8 mouse cellular contexts compared by ENCODE assay signal in the genomic region with DNA sequence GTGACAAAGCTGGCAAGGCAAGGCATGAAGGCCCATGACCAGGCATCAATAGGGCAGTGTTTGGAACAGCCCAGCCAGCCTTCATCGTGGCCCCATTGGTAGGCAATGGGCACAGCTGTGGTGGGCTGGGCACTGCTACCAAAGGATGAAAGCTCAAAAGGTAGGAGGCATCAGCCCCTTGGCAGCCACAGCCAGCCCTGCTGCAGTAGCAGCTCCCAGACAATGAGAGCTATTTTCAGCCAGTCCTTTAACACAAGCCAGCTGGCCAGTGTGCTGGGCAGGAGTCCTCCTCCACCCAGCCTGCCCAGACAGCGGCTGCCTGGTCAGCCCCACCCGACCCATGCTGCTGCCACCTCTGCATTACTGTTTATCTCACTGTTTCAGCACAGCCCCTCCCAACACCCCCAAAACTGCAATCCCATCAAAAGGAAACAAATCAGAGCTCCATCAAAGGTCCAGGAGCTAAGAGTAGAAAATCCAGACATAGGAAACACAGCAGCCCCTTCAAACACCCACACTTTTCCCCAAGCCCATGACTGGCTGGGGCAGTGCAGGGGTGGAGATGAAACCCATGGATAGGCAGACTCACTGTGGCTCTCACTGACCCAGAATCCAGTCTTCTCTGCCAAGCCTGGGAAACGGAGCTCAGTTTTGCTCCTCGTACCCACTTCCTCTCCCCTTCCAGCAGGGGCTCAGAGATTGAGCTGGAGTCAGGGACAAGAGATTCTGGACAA. TPM values are rescaled to one million over a fixed set of nuclear protein-coding genes. Genes with fewer than 3 reads are reported as not detected.
A peak's percentile ranks its signal among the peaks of the same experiment; 100 is the strongest.
DNase-seq lines count a peak whose midpoint lies in the region; ATAC-seq and TF ChIP-seq lines count a peak whose summit lies in the region.

No protein-coding gene starts in this region.

- TF ChIP-seq EP300 in heart, postnatal 0 days (IDR thresholded peaks at IDR 0.05; ENCODE audit: low read depth) = no peak

- no peak for TF ChIP-seq CTCF in kidney, postnatal 0 days (IDR thresholded peaks at IDR 0.05; ENCODE audit: low read depth)
- no peak; the same call in 1 of the 2 replicates for TF ChIP-seq CTCF in heart, postnatal 0 days (IDR thresholded peaks at IDR 0.05; ENCODE audit: low read depth)

- no peaks in the 10 kb centered on the region for H3K27me3 ChIP-seq in kidney, postnatal 0 days (ENCODE audit: insufficient read depth, low read length)
- no peaks in the 10 kb centered on the region for H3K27me3 ChIP-seq in forebrain, embryonic 13.5 days
- no peaks in the 10 kb centered on the region for H3K27me3 ChIP-seq in heart, postnatal 0 days (ENCODE audit: control insufficient read depth, insufficient read depth, low read length)
- no peaks in the 10 kb centered on the region for H3K27me3 ChIP-seq in midbrain, embryonic 15.5 days (replicated peaks)

- H3K36me3 ChIP-seq in kidney, postnatal 0 days (ENCODE audit: insufficient read depth, low read length) = no peaks in the 10 kb centered on the region
- H3K36me3 ChIP-seq in forebrain, embryonic 13.5 days (ENCODE audit: poor library complexity, severe bottlenecking) = no peaks in the 10 kb centered on the region
- H3K36me3 ChIP-seq in heart, postnatal 0 days (replicated peaks; ENCODE audit: control insufficient read depth, insufficient read depth, low read length) = no peaks in the 10 kb centered on the region
- no peaks in the 10 kb centered on the region for H3K36me3 ChIP-seq in midbrain, embryonic 15.5 days (replicated peaks)

- H3K9me3 ChIP-seq in kidney, postnatal 0 days (replicated peaks; ENCODE audit: low read length) = no peaks in the 10 kb centered on the region
- H3K9me3 ChIP-seq in forebrain, embryonic 13.5 days (replicated peaks) = no peaks in the 10 kb centered on the region
- H3K9me3 ChIP-seq in heart, postnatal 0 days (replicated peaks; ENCODE audit: control insufficient read depth, low read length) = no peaks in the 10 kb centered on the region
- no peaks in the 10 kb centered on the region for H3K9me3 ChIP-seq in midbrain, embryonic 15.5 days

- peak; percentile 52 for DNase-seq in kidney, postnatal 0 days (ENCODE audit: low spot score)
- no peak for DNase-seq in kidney, adult 11 months
- DNase-seq in heart, postnatal 0 days (ENCODE audit: low spot score) = peak; percentile 77
- peak; percentile 73 for DNase-seq in left cerebral cortex, adult 11 months (ENCODE audit: low spot score)
- DNase-seq in testis, postnatal 10 days (ENCODE audit: low spot score) = no peak
- no peak for DNase-seq in spleen, postnatal 36 days (ENCODE audit: low spot score in 2 of 2)

- H3K4me3 ChIP-seq in kidney, postnatal 0 days (replicated peaks; ENCODE audit: low read depth, low read length) = no peak overlapping the region
- no peak overlapping the region for H3K4me3 ChIP-seq in forebrain, embryonic 13.5 days
- H3K4me3 ChIP-seq in heart, postnatal 0 days (ENCODE audit: low read depth, low read length) = no peak overlapping the region
- no peak overlapping the region for H3K4me3 ChIP-seq in midbrain, embryonic 15.5 days

- H3K4me2 ChIP-seq in kidney, postnatal 0 days (ENCODE audit: low read length) = peak overlapping the region; percentile 7; the same call in 1 of the 2 replicates
- no peak overlapping the region for H3K4me2 ChIP-seq in forebrain, embryonic 13.5 days
- peak overlapping the region; percentile 38 for H3K4me2 ChIP-seq in heart, postnatal 0 days (ENCODE audit: low read depth, low read length)
- H3K4me2 ChIP-seq in midbrain, embryonic 15.5 days = no peak overlapping the region

- no peak overlapping the region for H3K9ac ChIP-seq in kidney, postnatal 0 days (ENCODE audit: low read depth, low read length)
- 0 out of 2 replicates have a peak overlapping the region, but pooled peaks have one; percentile 16 for H3K9ac ChIP-seq in forebrain, embryonic 13.5 days
- H3K9ac ChIP-seq in heart, postnatal 0 days (replicated peaks; ENCODE audit: low read depth, low read length) = peak overlapping the region; percentile 31; the same call in 1 of the 2 replicates
- no peak overlapping the region for H3K9ac ChIP-seq in midbrain, embryonic 15.5 days

- H3K4me1 ChIP-seq in kidney, postnatal 0 days (replicated peaks; ENCODE audit: insufficient read depth, low read length) = peaks cover 47% of the 10 kb centered on the region
- peaks cover 16% of the 10 kb centered on the region for H3K4me1 ChIP-seq in forebrain, embryonic 13.5 days
- H3K4me1 ChIP-seq in heart, postnatal 0 days (ENCODE audit: control insufficient read depth, insufficient read depth) = peaks cover 70% of the 10 kb centered on the region
- H3K4me1 ChIP-seq in midbrain, embryonic 15.5 days = peaks cover 11% of the 10 kb centered on the region

- ATAC-seq in kidney, postnatal 0 days (replicated peaks; ENCODE audit: low FRiP score, low read depth) = no peak
- ATAC-seq in forebrain, embryonic 13.5 days = peak; percentile 66
- ATAC-seq in heart, postnatal 0 days (ENCODE audit: insufficient read depth, low read depth) = peak; percentile 89
- ATAC-seq in midbrain, embryonic 15.5 days (replicated peaks) = peak; percentile 58; the same call in 1 of the 2 replicates

- 24% methylated on average over 5 of the region's 5 CpGs for WGBS in kidney, postnatal 0 days
- 57% methylated on average over 5 of the region's 5 CpGs for WGBS in forebrain, embryonic 13.5 days
- WGBS in heart, postnatal 0 days = 15% methylated on average over 5 of the region's 5 CpGs
- WGBS in midbrain, embryonic 15.5 days = 54% methylated on average over 5 of the region's 5 CpGs

- peak overlapping the region; percentile 77 for H3K27ac ChIP-seq in kidney, postnatal 0 days
- peak overlapping the region; percentile 68 for H3K27ac ChIP-seq in forebrain, embryonic 13.5 days
- peak overlapping the region; percentile 86 for H3K27ac ChIP-seq in heart, postnatal 0 days (ENCODE audit: low read depth)
- peak overlapping the region; percentile 39 for H3K27ac ChIP-seq in midbrain, embryonic 15.5 days

RNA-seq across cellular contexts. Expression of a gene that starts 26.7 kb away (rescaled TPM):
- 31.6 and 33.4 TPM in 2 replicates for polyA plus RNA-seq in kidney, postnatal 0 days (2015; fragmentation: Nextera tagmentation; extraction: Ambion mirVana)
- polyA plus RNA-seq in forebrain, embryonic 13.5 days (2015; fragmentation: Nextera tagmentation; extraction: Ambion mirVana) = 8.1 and 8.2 TPM in 2 replicates
- 18.2 and 21.6 TPM in 2 replicates for total RNA-seq in heart, postnatal 0 days (2014; rRNA removed; ENCODE audit: low replicate concordance)
- polyA plus RNA-seq in heart, postnatal 0 days (2015; fragmentation: Nextera tagmentation; extraction: Ambion mirVana) = 10.1 and 12.1 TPM in 2 replicates
- 9.1 and 10.0 TPM in 2 replicates for polyA plus RNA-seq in midbrain, embryonic 15.5 days (2015; fragmentation: Nextera tagmentation; extraction: Ambion mirVana)

RNA-seq across cellular contexts. Expression of a gene that starts 47.9 kb away (rescaled TPM):
- polyA plus RNA-seq in kidney, postnatal 0 days (2015; fragmentation: Nextera tagmentation; extraction: Ambion mirVana) = 0.22 and 0.47 TPM in 2 replicates
- polyA plus RNA-seq in forebrain, embryonic 13.5 days (2015; fragmentation: Nextera tagmentation; extraction: Ambion mirVana) = 0.28 TPM in 1 of 2 replicates, not detected in the other
- total RNA-seq in heart, postnatal 0 days (2014; rRNA removed; ENCODE audit: low replicate concordance) = not detected in 2 replicates
- polyA plus RNA-seq in heart, postnatal 0 days (2015; fragmentation: Nextera tagmentation; extraction: Ambion mirVana) = 0.07 and 0.22 TPM in 2 replicates
- 0.62 and 0.75 TPM in 2 replicates for polyA plus RNA-seq in midbrain, embryonic 15.5 days (2015; fragmentation: Nextera tagmentation; extraction: Ambion mirVana)

RNA-seq across cellular contexts. Expression of a gene that starts 48.7 kb away (rescaled TPM):
- 38.3 and 42.7 TPM in 2 replicates for polyA plus RNA-seq in kidney, postnatal 0 days (2015; fragmentation: Nextera tagmentation; extraction: Ambion mirVana)
- 98.6 and 107 TPM in 2 replicates for polyA plus RNA-seq in forebrain, embryonic 13.5 days (2015; fragmentation: Nextera tagmentation; extraction: Ambion mirVana)
- total RNA-seq in heart, postnatal 0 days (2014; rRNA removed; ENCODE audit: low replicate concordance) = 25.4 and 26.9 TPM in 2 replicates
- 27.4 and 29.3 TPM in 2 replicates for polyA plus RNA-seq in heart, postnatal 0 days (2015; fragmentation: Nextera tagmentation; extraction: Ambion mirVana)
- polyA plus RNA-seq in midbrain, embryonic 15.5 days (2015; fragmentation: Nextera tagmentation; extraction: Ambion mirVana) = 129 and 132 TPM in 2 replicates

RNA-seq across cellular contexts. Expression of a gene that starts 49.1 kb away (rescaled TPM):
- polyA plus RNA-seq in kidney, postnatal 0 days (2015; fragmentation: Nextera tagmentation; extraction: Ambion mirVana) = 774 and 842 TPM in 2 replicates
- 227 and 249 TPM in 2 replicates for polyA plus RNA-seq in forebrain, embryonic 13.5 days (2015; fragmentation: Nextera tagmentation; extraction: Ambion mirVana)
- total RNA-seq in heart, postnatal 0 days (2014; rRNA removed; ENCODE audit: low replicate concordance) = 190 and 225 TPM in 2 replicates
- polyA plus RNA-seq in heart, postnatal 0 days (2015; fragmentation: Nextera tagmentation; extraction: Ambion mirVana) = 188 and 200 TPM in 2 replicates
- 276 and 282 TPM in 2 replicates for polyA plus RNA-seq in midbrain, embryonic 15.5 days (2015; fragmentation: Nextera tagmentation; extraction: Ambion mirVana)

Comparison
In these comparisons a context has a peak if more than half of its experiments do, and no peak if none do; other contexts are left out.
1. DNase-seq: peak in kidney, postnatal 0 days (single experiment), heart, postnatal 0 days (single experiment) and left cerebral cortex, adult 11 months (single experiment); none in kidney, adult 11 months (single experiment), testis, postnatal 10 days (single experiment) and spleen, postnatal 36 days (0 of 2).
2. H3K4me2 ChIP-seq: peak in kidney, postnatal 0 days (single experiment) and heart, postnatal 0 days (single experiment); none in forebrain, embryonic 13.5 days (single experiment) and midbrain, embryonic 15.5 days (single experiment).
3. H3K9ac ChIP-seq: peak in forebrain, embryonic 13.5 days (single experiment) and heart, postnatal 0 days (single experiment); none in kidney, postnatal 0 days (single experiment) and midbrain, embryonic 15.5 days (single experiment).
4. Peak in every context shown above with its lines, with median percentiles within 50 percentile points of each other: H3K27ac ChIP-seq.